Mouse (Mus musculus) liver, adult 2 months (tissue): ENCODE results near the gene Kdelc1.

ENCODE experiments used
- CTCF ChIP-seq: fragments of 200-500 bp; IDR thresholded peaks from 2 replicates; pipeline ENCODE4 v1.5.1; 2011; ENCODE audit warnings: low read depth, low read length, control low read depth
- POLR2A ChIP-seq: fragments of 200-500 bp; IDR thresholded peaks from 2 replicates; pipeline ENCODE4 v1.6.1; 2011; ENCODE audit warnings: low read length, control low read depth; ENCODE audit not compliant: insufficient read depth; ENCODE audit errors: extremely low read depth

- no peak for TF ChIP-seq CTCF
- TF ChIP-seq POLR2A = no peak
Observed at GRCm38 (mm10) chr1:44125590-44125989, 7.0 kb upstream of the Kdelc1 start.
